Mouse (Mus musculus): ENCODE measurements around the gene Scn3a. TPM values are rescaled to one million over a fixed set of nuclear protein-coding genes. Genes with fewer than 3 reads are reported as not detected.

Scn3a gene
- polyA plus RNA-seq, 1 experiment from 2014 or later: 4.5 TPM

- Histone ChIP-seq H3K36me3 (ENCODE audit: insufficient read depth) (no peaks in the 10 kb centered on the region), H3K4me2 (no peak overlapping the region), H3K9me3 (ENCODE audit: low read depth, low read length) (no peaks in the 10 kb centered on the region), H3K27ac (ENCODE audit: low read depth) (no peak overlapping the region), H3K4me3 (ENCODE audit: low read depth, low read length) (no peak overlapping the region), H3K9ac (no peak overlapping the region), H3K27me3 (ENCODE audit: insufficient read depth, low read length) (no peaks in the 10 kb centered on the region), H3K4me1 (ENCODE audit: insufficient read depth) (no peaks in the 10 kb centered on the region)
- no peak for DNase-seq
- 66% methylated on average over 10 of the region's 10 CpGs for WGBS
- ATAC-seq (ENCODE audit: insufficient read depth): no peak
- TF ChIP-seq CTCF (IDR thresholded peaks at IDR 0.05; ENCODE audit: low read depth): no peak
Observed at GRCm38 (mm10) chr2:65542906-65543592, 24.4 kb downstream of the Scn3a start.

- no peak for TF ChIP-seq CTCF (IDR thresholded peaks at IDR 0.05; ENCODE audit: low read depth)
- 54% methylated on average over 1 of the region's 1 CpGs for WGBS
- ATAC-seq (ENCODE audit: insufficient read depth): no peak
Observed at GRCm38 (mm10) chr2:65541781-65542180, 25.6 kb downstream of the Scn3a start.

GRCm38 (mm10) chr2:65538436-65538835 lies 29.0 kb downstream of the Scn3a start:
- no peak for DNase-seq
- no peak overlapping the region for H3K27ac ChIP-seq (ENCODE audit: low read depth)
- H3K36me3 ChIP-seq (ENCODE audit: insufficient read depth): no peaks in the 10 kb centered on the region
- no peak overlapping the region for H3K9ac ChIP-seq
- TF ChIP-seq CTCF (IDR thresholded peaks at IDR 0.05; ENCODE audit: low read depth): no peak
- ATAC-seq (ENCODE audit: insufficient read depth): no peak
- 41% methylated on average over 5 of the region's 5 CpGs for WGBS
- no peaks in the 10 kb centered on the region for H3K4me1 ChIP-seq (ENCODE audit: insufficient read depth)
- H3K4me2 ChIP-seq: no peak overlapping the region
- H3K9me3 ChIP-seq (ENCODE audit: low read depth, low read length): no peaks in the 10 kb centered on the region
- H3K27me3 ChIP-seq (ENCODE audit: insufficient read depth, low read length): no peaks in the 10 kb centered on the region
- H3K4me3 ChIP-seq (ENCODE audit: low read depth, low read length): no peak overlapping the region

More at GRCm38 (mm10) chr2:65541781-65542180, 25.6 kb downstream of the Scn3a start:
- no peak for DNase-seq
- no peaks in the 10 kb centered on the region for H3K4me1 ChIP-seq (ENCODE audit: insufficient read depth)
- H3K27me3 ChIP-seq (ENCODE audit: insufficient read depth, low read length): no peaks in the 10 kb centered on the region
- no peaks in the 10 kb centered on the region for H3K9me3 ChIP-seq (ENCODE audit: low read depth, low read length)
- H3K4me2 ChIP-seq: no peak overlapping the region
- no peak overlapping the region for H3K4me3 ChIP-seq (ENCODE audit: low read depth, low read length)
- H3K36me3 ChIP-seq (ENCODE audit: insufficient read depth): no peaks in the 10 kb centered on the region
- no peak overlapping the region for H3K27ac ChIP-seq (ENCODE audit: low read depth)
- H3K9ac ChIP-seq: no peak overlapping the region

- no peak overlapping the region for H3K27ac ChIP-seq (ENCODE audit: low read depth)
- no peak overlapping the region for H3K4me2 ChIP-seq
- ATAC-seq (ENCODE audit: insufficient read depth) (no peak), DNase-seq (no peak)
- 77% methylated on average over 10 of the region's 10 CpGs for WGBS
- H3K4me1 ChIP-seq (ENCODE audit: insufficient read depth): no peaks in the 10 kb centered on the region
- TF ChIP-seq CTCF (IDR thresholded peaks at IDR 0.05; ENCODE audit: low read depth): no peak
- H3K27me3 ChIP-seq (ENCODE audit: insufficient read depth, low read length): no peaks in the 10 kb centered on the region
- H3K9ac ChIP-seq: no peak overlapping the region
- H3K36me3 ChIP-seq (ENCODE audit: insufficient read depth): no peaks in the 10 kb centered on the region
- no peak overlapping the region for H3K4me3 ChIP-seq (ENCODE audit: low read depth, low read length)
- H3K9me3 ChIP-seq (ENCODE audit: low read depth, low read length): no peaks in the 10 kb centered on the region
Observed at GRCm38 (mm10) chr2:65532127-65532854, 35.1 kb downstream of the Scn3a start.

GRCm38 (mm10) chr2:65529148-65529547 lies 38.3 kb downstream of the Scn3a start:
- H3K27me3 ChIP-seq (ENCODE audit: insufficient read depth, low read length): no peaks in the 10 kb centered on the region
- no peaks in the 10 kb centered on the region for H3K9me3 ChIP-seq (ENCODE audit: low read depth, low read length)
- no peak for DNase-seq
- TF ChIP-seq CTCF (IDR thresholded peaks at IDR 0.05; ENCODE audit: low read depth): no peak
- H3K9ac ChIP-seq: no peak overlapping the region
- WGBS: 44% methylated on average over 5 of the region's 5 CpGs
- no peak overlapping the region for H3K4me2 ChIP-seq
- no peaks in the 10 kb centered on the region for H3K36me3 ChIP-seq (ENCODE audit: insufficient read depth)
- no peak overlapping the region for H3K27ac ChIP-seq (ENCODE audit: low read depth)
- H3K4me1 ChIP-seq (ENCODE audit: insufficient read depth): no peaks in the 10 kb centered on the region
- ATAC-seq (ENCODE audit: insufficient read depth): no peak
- H3K4me3 ChIP-seq (ENCODE audit: low read depth, low read length): no peak overlapping the region

GRCm38 (mm10) chr2:65516703-65517102 lies 50.7 kb downstream of the Scn3a start:
- Histone ChIP-seq H3K27me3 (ENCODE audit: insufficient read depth, low read length) (no peaks in the 10 kb centered on the region), H3K4me2 (no peak overlapping the region), H3K9ac (no peak overlapping the region), H3K4me3 (ENCODE audit: low read depth, low read length) (no peak overlapping the region), H3K36me3 (ENCODE audit: insufficient read depth) (no peaks in the 10 kb centered on the region), H3K9me3 (ENCODE audit: low read depth, low read length) (no peaks in the 10 kb centered on the region), H3K4me1 (ENCODE audit: insufficient read depth) (no peaks in the 10 kb centered on the region), H3K27ac (ENCODE audit: low read depth) (no peak overlapping the region)
- ATAC-seq (ENCODE audit: insufficient read depth) (peak; percentile 94), DNase-seq (peak; percentile 88)
- TF ChIP-seq CTCF (IDR thresholded peaks at IDR 0.05; ENCODE audit: low read depth): no peak
- 24% methylated on average over 6 of the region's 6 CpGs for WGBS

- Histone ChIP-seq H3K4me3 (ENCODE audit: low read depth, low read length) (no peak overlapping the region), H3K4me2 (no peak overlapping the region), H3K27ac (ENCODE audit: low read depth) (no peak overlapping the region), H3K9me3 (ENCODE audit: low read depth, low read length) (no peaks in the 10 kb centered on the region), H3K36me3 (ENCODE audit: insufficient read depth) (no peaks in the 10 kb centered on the region), H3K9ac (no peak overlapping the region), H3K4me1 (ENCODE audit: insufficient read depth) (no peaks in the 10 kb centered on the region), H3K27me3 (ENCODE audit: insufficient read depth, low read length) (no peaks in the 10 kb centered on the region)
- WGBS: 72% methylated on average over 12 of the region's 12 CpGs
- ATAC-seq (ENCODE audit: insufficient read depth) (no peak), DNase-seq (no peak)
- no peak for TF ChIP-seq CTCF (IDR thresholded peaks at IDR 0.05; ENCODE audit: low read depth)
Observed at GRCm38 (mm10) chr2:65508217-65508616, 59.2 kb downstream of the Scn3a start.

All from lung, embryonic 14.5 days (tissue).